Mouse (Mus musculus): ENCODE data around the gene Gm17509.

Gm17509 gene

DNA sequence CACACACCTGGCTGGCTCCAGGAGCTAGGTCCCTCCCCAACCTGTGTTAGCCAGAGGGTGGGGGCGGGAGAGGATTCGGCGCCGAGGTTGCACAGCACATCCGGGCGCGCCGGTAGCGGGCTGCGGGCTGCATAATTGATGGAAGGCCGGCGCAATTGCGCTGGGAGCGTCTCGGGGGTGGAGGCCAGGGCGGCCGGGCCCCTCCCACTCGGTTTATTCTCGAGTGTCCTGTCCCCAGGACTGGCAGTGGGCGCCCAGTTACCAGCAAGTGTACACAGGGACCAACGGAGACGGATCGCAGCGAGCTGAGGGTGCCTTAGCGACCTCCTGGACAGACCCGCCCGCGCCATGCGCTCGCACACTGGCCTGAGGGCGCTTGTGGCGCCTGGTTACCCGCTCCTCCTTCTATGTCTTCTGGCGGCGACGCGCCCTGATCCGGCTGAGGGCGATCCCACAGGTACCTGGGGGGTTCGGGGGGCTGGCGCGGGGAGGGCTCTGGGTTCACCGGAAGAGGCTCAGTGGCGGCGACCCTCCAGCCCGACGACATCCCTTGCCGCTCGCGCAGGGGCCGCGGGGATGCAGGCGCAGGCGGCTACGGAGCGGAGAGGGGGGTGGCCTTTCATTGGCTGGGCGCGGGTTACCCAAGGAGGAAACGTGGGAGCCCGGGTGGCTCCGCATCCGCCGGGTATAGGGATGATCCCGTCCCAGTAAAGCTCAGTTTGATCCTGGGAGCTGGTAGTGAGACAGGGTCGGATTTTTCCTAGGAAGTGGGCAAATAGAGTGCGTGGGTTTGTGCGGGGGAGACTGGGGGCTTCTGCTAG lies at the start of gene Gm17509:
Gm17509 (minus strand) TSS at position 575 of the 821 bp plus-strand sequence.
- DNase-seq (ENCODE audit: low read depth, low spot score) = peak; percentile 85

DNA sequence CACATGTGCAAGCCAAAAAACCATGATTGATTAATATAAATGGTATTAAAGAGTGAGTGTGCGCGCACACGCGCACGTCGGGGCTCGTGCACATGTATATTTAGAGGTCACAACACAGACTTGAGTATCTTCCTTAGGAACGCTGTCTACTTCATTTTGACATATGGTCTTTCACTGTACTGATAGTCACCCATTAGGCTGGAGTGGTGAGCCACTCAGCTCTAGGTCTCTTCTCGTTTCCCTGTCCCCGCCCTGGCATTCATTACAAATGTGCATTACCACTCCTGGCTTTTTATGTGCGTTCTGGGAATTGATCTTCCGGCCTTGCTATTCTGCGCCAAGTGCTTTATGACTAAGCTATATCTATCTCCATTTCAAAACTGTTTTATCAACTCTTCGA lies 47.1 kb upstream of the Gm17509 start:
- no peak for DNase-seq (ENCODE audit: low read depth, low spot score)

DNA sequence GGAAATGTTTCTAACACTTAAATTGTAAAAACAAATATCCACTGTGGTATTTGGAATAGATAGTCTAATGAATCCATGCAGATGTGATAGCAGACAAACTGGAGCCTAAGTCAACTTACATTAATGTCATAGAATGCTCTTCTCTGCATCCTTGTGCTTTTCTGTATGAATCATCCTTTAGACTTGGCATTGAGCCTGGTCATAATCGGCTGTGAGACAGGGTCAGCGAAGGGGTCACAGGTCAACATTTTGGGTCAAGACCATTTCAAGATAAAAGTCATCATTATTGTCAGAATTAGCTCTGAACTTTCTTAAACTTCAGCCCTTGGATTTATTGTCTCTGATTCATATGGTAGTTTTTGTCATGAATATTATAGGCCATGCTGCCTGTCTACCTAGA lies 45.3 kb upstream of the Gm17509 start:
- no peak for DNase-seq (ENCODE audit: low read depth, low spot score)

DNA sequence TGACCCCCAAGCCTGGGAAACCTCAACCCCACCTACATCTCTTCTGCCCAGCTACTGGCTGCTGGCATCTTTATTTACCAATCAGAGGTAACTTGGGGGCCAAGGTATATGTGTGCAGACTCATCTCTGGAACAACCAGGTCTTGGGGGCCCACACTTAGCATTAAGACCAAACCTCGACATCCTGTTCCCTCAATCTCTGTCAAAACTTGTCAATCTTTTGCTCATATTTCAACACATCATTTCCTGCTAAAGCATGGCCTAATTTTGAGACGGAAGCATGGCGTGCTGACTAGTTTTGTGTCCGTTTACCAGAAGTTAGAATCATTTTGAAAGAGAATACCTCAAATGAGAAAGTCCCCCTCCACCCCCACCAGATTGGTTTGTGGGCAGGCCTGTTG lies 39.8 kb upstream of the Gm17509 start:
- no peak for DNase-seq (ENCODE audit: low read depth, low spot score)

DNA sequence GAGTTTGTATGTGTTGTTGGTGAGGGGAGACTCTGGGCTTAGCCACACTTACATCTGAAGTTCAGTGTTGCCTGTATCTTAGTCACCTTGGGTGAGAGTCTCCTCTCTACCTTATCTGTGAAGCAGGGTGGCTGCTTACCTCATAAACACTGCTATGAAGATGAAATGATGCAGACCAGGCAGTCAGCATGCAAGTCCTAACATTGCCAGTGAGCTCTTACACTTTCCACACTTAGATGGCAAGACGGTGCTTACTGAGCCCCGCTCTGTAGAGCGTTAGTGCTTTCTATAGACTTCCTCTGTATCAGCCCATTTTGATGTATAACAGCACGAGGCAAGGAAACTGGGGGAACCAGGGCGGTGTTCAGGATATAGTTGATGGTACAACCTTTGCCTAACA lies 21.7 kb upstream of the Gm17509 start:
- DNase-seq (ENCODE audit: low read depth, low spot score) = no peak

DNA sequence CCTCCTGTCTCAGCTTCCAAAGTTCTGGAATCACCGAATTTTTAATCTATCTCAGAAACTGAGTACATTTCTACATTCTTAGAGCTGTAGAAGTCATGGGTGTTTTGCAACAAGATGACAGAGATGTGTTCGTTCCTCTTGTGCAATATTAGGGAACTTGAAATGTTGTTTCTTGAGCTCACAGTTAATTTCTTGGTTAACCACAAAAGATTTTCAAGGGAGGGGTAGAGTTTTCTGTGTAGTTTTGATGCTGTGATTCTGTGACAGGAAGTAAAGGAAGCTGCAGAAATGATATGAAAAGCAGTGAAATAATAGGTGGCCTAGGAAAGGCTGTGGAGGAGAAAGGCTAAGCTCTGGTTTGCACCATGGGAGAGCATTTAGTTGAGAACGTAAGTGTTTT lies 21.2 kb upstream of the Gm17509 start:
- no peak for DNase-seq (ENCODE audit: low read depth, low spot score)

DNA sequence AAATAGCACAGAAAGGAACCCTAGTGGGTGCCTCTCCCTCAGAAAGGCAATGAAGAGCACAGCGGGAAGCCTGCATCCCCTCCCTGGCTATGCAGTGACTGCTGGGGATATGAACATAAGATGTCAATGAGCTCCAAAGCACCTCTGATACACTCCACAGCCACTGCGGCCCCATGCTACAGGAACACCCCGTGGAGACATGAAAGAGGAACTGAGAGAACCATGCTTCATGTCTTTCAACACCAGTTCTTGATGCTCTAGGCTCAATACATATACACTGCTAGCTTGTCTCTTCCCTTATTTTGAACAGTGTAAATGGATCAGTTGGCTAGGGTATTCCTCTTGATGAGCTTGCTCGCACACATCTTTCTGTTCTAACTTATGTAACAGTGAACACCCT lies 16.2 kb upstream of the Gm17509 start:
- DNase-seq (ENCODE audit: low read depth, low spot score) = peak; percentile 22

DNA sequence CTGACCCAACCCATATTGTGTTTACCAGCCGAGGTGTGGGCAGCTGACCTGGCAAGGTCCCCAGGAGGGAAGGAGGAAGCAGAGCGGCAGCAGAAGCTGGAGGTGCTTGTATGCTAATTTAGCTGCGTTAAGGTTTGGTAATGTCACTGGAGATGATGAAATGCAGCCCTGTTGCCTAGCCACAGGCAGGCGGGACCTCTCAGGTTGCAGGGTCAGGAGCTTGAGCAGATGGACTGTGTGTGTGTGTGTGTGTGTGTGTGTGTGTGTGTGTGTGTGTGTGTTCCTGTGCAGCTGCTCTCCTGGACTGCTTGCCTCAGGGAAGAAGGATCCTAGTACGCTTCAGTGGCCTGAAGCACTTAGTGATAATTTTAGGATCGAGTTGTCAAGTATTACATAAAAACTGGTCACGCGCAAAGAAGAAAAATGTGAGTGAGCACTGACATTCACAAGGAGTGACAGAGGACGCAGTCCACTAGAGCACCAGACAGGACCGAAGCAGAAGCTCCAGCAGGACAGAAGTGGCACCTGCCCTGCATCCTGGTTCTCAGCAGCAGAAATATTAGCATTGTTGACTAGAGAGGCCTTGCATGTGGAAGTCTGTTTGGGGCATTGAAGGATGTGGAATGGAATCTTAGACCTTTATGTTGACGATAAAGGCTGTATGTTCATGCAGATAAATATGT lies 14.8 kb upstream of the Gm17509 start:
- peak; percentile 35 for DNase-seq (ENCODE audit: low read depth, low spot score)

DNA sequence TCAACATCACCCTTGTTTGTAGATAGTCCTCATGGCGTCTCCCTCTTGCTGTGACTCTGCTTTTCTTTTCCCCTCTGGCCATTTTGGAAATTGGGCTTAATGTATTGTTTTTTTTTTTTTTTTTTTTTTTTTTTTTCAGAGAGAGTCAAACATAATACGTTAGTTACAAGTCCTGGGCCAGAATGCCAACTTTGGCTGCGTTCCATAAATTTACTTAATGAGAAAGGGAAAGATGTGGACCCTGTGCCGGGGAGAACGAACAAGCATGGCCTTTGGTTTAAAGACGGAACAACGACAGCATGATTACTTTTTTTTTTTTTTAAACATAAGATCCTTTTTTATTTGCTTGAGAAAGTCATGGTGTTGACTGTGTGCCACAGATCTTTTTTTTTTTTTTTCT lies 13.6 kb upstream of the Gm17509 start:
- no peak for DNase-seq (ENCODE audit: low read depth, low spot score)

DNA sequence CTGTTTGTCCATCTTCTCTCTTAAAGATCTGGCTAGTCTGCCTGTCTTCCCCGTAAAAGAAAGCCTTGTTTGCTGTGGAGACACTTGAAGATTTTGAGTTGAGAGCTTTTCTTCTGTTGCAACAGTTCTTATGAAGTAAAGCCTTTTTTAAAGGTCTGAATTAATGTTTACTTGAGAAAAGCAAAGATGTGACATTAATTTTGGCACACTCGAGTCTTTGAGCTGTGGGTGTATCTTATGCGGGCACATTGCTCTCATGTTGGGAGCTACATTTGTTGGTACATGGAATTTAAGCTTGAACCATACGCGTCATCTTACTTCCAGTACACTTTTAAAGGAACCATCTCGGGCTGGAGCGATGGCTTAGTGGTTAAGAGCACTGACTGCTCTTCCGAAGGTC lies 12.9 kb upstream of the Gm17509 start:
- DNase-seq (ENCODE audit: low read depth, low spot score) = no peak

DNA sequence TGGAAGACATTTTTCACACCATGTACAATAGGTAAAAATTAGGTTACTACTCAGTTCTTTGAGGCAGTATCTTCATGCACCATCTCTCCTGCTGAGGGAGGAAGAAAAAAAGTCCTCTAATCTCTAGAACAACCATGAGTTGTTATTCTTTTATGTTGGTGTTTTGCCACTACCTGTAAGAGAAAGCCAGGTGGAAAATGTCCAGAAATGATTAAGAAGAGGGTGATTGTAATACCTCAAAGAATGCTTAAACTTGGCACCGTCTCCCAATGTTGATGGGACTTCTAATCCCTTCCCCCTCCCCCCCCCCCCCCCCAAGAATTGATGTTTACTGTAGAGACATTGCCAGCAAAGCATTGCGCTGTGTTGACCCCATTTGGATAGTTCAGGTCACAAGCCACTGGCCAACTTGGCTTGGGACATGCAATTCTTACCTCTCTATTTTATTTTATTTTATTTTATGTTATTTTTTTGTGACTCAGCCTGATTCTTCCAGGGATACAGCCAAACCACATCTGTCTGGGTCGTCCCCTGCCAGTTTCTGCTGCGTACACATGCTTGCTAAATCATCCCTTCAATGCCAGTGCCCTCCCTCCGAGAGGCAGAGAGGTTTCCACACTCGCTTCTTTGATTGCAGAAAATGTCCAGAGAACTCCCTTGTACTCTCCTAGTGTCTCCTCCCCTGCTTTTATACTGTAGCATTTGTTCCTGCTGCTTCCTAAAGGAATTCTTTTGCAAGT lies 9.7 kb upstream of the Gm17509 start:
- DNase-seq (ENCODE audit: low read depth, low spot score) = no peak

DNA sequence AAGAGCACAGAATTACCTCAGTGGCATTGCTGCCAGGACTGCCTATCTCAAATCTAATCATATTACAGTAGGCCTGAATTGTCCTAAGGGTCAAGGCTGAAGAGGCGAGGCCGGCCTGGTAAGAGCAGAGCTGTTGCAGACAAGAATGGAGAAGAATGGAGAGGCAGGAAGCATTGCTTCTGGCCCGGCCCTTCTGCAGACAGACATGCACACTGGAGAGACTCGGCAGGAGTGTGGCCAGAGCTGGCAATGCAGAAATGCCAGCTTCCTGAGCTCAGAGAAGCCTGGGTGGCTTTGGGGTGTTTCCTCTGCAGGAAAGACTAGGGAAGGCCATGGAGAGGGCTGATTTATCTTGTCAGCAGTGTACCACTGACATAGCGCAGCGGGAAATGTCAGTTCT lies 4.7 kb upstream of the Gm17509 start:
- peak; percentile 52 for DNase-seq (ENCODE audit: low read depth, low spot score)

DNA sequence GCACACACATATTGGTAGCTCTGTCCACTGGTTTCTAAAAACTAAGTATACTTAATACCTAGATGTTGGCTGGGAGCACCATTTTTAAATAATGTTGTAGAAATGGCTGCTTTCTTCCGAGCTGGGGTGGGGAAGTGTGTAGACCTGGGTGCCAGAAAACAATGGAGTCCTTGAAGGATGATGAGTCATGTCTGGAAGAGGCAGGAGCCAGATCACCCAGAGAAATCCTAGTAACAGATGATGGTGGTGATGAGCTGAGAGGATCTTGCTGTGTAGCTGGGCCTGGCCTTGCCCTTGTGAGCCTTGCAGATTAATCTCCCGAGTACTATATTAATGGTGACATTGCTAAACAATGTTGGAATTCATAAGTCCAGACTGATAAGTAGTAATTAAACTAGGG lies 4.0 kb upstream of the Gm17509 start:
- peak; percentile 18 for DNase-seq (ENCODE audit: low read depth, low spot score)

DNA sequence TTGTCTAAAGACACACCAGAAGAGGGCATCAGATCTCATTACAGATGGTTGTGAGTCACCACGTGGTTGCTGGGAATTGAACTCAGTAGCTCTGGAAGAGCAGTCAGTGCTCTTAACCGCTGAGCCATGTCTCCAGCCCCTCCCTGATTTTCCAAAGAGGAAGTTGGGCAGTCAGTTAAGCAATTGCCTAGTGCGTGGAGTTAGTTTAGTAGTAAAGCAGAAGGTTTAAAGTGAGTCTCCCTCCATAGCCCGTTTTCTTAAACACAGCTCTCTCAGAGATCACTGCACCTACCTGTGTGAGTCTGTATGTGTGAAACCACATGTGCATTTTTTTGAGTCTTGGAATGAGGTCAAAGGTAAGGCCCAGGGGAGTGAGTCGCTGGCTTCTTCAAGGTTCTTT lies 2.2 kb upstream of the Gm17509 start:
- DNase-seq (ENCODE audit: low read depth, low spot score) = peak; percentile 30

DNA sequence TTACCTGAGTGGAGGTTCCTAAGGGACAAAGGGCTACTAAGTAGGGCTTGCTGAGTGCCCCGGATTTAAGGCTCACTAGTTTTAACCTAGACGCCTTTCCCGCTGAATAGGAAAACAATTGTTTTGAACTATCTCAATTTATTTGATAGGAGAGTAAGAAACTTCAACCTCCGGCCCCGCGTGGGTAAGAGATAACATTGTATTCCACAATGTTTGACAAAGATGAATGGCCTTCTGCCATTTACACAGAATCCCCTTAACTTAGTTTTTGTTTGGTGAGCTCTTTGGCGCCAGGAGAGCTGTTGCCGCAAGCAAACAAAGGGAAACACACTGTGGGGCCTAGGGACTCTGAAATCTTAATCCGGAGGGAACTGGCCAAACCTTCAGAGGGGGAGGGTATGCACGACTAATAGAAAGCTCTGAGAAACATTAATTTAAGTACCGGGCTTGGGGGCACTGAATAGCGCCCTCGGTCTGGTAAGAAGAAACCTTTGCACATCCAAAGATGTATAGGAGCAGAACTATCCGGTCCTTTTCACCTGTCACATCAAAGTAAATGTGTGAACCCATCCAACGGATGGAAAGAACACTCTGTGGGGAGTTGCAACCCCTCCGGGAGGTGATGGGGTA lies 889 bp downstream of the Gm17509 start:
- no peak for DNase-seq (ENCODE audit: low read depth, low spot score)

DNA sequence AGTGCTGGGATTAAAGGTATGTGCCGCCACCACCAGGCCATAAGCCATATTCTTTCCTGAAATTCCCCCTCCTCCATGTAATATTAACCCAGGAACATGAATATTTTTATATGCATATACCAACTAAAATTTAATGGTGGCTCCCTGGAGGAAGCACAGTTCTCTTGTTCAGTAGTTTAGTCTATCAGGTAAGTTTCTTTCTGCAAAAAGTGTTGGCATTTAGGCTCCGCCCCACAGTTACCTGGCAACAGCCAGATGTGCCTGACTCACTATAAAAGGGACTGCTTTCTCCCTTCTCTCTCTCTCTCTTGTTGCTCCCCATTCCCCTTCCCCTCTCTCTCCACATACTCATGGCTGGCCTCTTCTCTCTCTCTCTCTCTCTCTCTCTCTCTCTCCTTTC lies 2.8 kb downstream of the Gm17509 start:
- peak; percentile 63 for DNase-seq (ENCODE audit: low read depth, low spot score)

DNA sequence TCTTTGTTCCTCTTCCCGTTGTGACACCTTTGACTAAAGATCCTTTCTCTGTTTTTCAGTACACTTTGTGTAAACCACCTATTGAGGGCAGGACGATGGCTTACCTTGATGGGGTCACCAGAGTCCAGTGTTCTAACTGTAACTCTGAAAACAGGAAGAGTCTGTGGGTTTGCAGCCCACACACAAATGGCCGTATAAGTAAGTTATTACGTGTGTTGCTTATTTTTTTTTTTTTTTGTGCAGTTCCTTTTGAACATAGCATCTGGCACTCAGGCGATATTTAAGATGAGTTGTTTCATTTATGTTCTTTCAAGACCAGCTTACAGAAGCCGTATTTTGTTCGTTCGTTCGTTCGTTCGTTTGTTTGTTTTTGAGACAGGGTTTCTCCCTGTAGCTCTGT lies 3.3 kb downstream of the Gm17509 start:
- DNase-seq (ENCODE audit: low read depth, low spot score) = no peak

DNA sequence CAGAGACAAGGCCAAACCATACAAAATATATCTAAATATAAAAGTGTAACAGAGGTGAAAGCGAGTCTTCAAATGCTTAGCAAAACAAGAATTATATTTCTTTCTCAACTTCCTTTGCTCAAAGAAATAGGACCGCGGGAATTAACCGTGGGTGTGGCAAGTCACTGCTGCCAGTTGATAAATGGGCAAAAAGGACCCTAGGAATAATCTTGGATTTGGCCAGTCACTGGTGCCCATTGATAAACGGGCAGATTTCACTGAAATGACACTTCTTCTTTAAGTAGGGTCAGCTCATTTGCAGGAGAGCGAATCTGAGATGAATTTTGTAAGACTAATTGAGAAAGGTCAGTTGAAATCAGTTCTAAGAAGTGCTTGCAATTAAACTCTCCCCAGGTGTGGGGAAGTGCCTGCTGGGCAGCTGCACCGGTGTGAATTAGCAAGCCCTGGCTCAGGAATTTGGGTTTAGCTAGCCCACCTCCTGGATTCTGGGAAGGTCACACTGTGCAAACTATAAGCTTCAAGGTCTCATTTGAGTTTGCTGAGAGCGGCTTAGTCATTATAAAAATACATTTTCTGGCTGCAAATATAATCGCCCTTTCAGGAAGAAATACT lies 4.0 kb downstream of the Gm17509 start:
- peak; percentile 82 for DNase-seq (ENCODE audit: low read depth, low spot score)

DNA sequence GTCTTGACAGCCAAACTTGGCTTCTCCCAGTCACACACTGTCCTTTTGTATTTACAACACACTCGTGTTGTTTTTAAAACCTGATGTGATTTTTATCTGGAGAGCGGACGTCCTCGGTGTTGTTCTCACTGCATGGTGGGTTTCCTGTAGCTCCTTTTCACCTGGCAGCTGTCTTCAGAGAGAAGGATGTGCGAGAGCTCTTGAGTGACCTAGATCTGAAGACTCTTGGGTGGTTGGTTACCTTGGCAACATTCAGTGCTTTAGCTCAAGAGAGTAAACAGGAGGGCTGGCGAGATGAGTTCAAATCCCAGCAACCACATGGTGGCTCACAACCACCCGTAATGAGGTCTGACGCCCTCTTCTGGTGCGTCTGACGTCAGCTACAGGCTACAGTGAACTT lies 4.7 kb downstream of the Gm17509 start:
- DNase-seq (ENCODE audit: low read depth, low spot score) = peak; percentile 92

DNA sequence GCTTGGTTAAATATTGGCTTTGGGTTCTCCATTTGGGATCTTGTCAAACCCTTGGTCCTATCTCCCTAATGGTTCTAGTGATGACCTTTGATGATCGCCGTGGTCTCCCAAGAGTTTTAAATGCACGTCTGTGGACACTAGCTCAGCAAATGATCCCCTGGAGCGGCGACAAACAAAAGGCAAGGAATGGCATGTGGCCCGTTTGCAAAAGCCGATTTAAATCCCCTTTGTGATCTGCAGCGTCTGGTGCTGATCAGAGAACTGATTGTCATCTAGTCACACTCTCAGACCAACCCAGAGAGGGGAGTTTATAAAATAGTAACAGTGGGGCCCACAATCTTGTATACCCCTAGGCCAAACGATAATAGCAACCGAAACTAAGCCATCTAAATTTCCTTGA lies 5.4 kb downstream of the Gm17509 start:
- peak; percentile 88 for DNase-seq (ENCODE audit: low read depth, low spot score)

DNA sequence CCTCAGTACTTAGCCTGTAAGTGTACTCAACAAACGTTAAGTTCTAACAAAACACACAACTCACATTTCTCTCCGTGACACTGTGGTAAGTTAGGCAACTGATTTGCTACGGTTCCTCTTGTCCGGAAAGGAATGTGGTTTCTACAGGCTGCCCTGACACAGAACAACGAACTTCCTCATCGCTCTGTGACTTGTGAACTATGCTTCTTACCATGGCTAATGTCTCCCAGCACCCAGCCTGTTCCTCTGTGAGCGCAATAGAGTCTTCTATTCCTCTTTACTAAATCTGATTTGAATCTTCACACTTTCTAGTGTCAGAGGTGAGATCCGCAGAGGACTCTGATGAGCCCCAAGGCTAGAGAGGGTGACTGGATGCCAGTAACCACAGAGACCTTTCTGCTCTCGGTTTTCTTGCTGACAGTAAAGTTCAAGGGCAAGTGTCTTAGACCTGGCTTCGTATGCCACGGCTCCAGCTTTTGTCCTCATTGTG lies 9.4 kb downstream of the Gm17509 start:
- DNase-seq (ENCODE audit: low read depth, low spot score) = no peak

DNA sequence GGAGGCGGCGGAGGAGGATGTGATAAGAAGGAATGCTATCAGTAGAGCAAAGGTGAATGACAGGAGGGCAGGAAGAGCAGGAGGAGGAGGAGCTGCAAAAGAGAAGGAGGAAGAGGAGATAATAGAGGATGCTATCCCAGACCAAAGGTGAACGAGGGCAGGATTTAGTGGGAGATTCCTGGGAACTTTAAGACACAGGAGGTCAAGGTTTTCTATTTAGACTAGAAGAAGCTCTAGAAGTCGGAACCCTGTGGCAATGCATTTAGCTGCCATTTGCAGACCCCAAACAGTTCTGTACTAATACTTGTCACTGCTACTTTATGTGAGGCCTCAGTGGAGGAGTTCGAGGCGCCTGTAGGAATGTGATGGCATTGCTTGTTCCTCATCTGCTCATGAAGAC lies 12.6 kb downstream of the Gm17509 start, which contains the start of gene Emb:
Emb (plus strand) TSS at position 301 of the 400 bp plus-strand sequence.
- no peak for DNase-seq (ENCODE audit: low read depth, low spot score)

Data from R1 (cell line).